Mouse (Mus musculus): ENCODE measurements at regions not wholly inside any gene's neighbourhood (a gene's known extent, or its start where the extent isn't known, plus 50 kb on each side); places are given as distances from the start of the nearest gene placed in this dataset.

DNA sequence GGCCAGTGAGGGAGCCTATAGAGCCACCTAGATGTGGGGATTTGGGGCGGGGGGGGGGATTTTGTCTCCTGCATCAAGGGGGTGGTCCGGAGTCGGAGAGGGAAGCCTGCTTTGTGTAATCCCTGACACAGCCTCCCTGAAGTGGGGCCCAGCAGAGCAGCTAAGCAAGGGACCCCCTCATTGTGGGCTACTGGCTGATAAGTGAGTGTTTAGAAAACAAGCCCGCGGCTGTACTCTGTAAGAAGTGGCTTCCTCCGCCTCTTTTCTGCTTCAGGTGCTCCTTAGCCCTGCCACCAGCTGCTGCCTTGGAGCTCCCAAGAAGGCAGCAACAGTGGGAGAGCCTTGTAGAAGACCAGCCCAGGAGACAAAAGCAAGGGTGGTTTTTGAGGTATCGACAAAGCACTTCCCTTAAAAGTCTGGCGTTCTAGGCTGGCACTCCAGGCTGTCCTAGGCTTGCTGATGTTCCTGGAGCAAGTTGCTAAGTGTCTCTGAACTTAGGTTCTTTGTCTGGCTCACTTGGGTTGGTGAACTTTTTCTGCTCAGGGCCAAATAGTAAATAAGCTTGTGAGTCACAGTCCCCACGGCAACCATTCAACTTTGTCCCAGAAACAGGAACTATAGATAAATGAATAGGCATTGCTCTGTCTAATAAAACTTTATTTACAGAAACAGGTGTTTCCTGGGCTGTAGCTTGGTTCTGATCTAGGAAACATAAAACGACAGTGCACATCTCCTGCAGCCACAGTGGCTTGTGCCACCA, 94.3 kb upstream of the Med13l start:
- no peak for ATAC-seq (ENCODE audit: insufficient number of reproducible peaks, insufficient read depth, low FRiP score, low read depth)
- Histone ChIP-seq H3K27ac (replicated peaks in 1 of 2; ENCODE audit: control insufficient read depth in 1 of 2, insufficient read depth in 1 of 2, low read depth in 2 of 2, low read length in 2 of 2) (peak overlapping the region in 1 of 2 experiments; percentile 12; a peak in 1 of 4 replicates), H3K4me1 (ENCODE audit: control insufficient read depth in 2 of 2, insufficient read depth in 2 of 2, low read length in 2 of 2) (peaks cover 12 to 20% of the 10 kb centered on the region in 2 experiments), H3K27me3 (ENCODE audit: control insufficient read depth, insufficient read depth, low read length) (no peaks in the 10 kb centered on the region), H3K4me2 (ENCODE audit: low read length) (peak overlapping the region; percentile 68), H3K4me3 (ENCODE audit: control insufficient read depth in 1 of 2, insufficient read depth in 1 of 2, low read depth in 1 of 2, low read length in 2 of 2) (peak overlapping the region in 1 of 2 experiments; percentile 31; a peak in 2 of 4 replicates), H3K9me3 (ENCODE audit: control insufficient read depth, low read length) (no peaks in the 10 kb centered on the region), H3K9ac (ENCODE audit: low read length) (peak overlapping the region; percentile 61), H3K36me3 (ENCODE audit: control insufficient read depth, insufficient read depth, low read length) (no peaks in the 10 kb centered on the region)
- WGBS, result 14% methylated on average over 10 of the region's 10 CpGs

DNA sequence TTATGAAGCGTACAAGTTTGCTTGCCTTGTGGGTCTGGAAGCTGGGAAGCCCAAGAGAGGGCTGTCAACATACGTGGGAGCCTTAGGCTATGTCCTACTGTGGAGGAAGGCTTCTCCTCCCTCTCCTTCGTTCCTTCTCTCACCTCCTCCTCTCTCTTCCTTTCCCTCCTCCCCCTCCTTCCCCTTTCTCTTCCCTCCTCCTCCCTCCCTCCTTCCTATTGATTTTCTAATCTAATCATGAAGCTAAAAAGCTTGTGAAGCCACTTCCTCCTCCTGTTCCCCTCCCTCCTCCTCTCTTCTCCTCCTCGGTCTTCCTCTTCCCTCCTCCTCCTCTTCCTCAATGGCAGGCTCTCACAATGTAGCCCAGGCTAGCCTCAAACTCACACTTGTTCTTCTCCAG, 91.7 kb upstream of the Med13l start:
- no peaks in the 10 kb centered on the region for H3K9me3 ChIP-seq (ENCODE audit: control insufficient read depth, low read length)
- H3K4me1 ChIP-seq (ENCODE audit: control insufficient read depth in 2 of 2, insufficient read depth in 2 of 2, low read length in 2 of 2), result peaks cover 22 to 38% of the 10 kb centered on the region in 2 experiments
- ATAC-seq (ENCODE audit: insufficient number of reproducible peaks, insufficient read depth, low FRiP score, low read depth), result no peak
- no peak overlapping the region for H3K4me2 ChIP-seq (ENCODE audit: low read length)
- WGBS, result 39% methylated on average over 4 of the region's 4 CpGs
- H3K27ac ChIP-seq (replicated peaks in 1 of 2; ENCODE audit: control insufficient read depth in 1 of 2, insufficient read depth in 1 of 2, low read depth in 2 of 2, low read length in 2 of 2), result no peak overlapping the region
- H3K36me3 ChIP-seq (ENCODE audit: control insufficient read depth, insufficient read depth, low read length), result no peaks in the 10 kb centered on the region
- no peaks in the 10 kb centered on the region for H3K27me3 ChIP-seq (ENCODE audit: control insufficient read depth, insufficient read depth, low read length)
- H3K4me3 ChIP-seq (ENCODE audit: control insufficient read depth in 1 of 2, insufficient read depth in 1 of 2, low read depth in 1 of 2, low read length in 2 of 2), result no peak overlapping the region
- no peak overlapping the region for H3K9ac ChIP-seq (ENCODE audit: low read length)

DNA sequence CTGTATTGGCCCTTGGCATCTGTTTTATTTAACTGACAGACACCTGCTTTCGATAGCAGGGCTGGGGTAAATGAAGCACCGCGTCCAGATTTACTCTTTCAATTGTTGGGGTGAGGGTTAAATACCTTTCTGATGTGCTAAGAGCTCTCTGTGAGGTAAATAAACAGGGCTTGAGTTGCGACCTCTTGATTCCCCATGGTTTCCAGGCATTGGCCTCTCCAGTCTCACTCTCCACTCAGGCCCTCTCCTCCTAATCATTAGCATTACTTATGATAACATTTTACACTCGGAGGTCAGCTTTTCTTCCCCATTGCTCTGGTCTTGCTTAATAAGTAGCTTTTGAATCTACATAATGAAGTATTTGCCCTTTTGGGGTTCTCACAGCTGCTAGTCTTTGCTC, 88.9 kb upstream of the Med13l start:
- Histone ChIP-seq H3K9me3 (ENCODE audit: control insufficient read depth, low read length) (no peaks in the 10 kb centered on the region), H3K4me3 (ENCODE audit: control insufficient read depth in 1 of 2, insufficient read depth in 1 of 2, low read depth in 1 of 2, low read length in 2 of 2) (no peak overlapping the region), H3K4me2 (ENCODE audit: low read length) (no peak overlapping the region), H3K4me1 (ENCODE audit: control insufficient read depth in 2 of 2, insufficient read depth in 2 of 2, low read length in 2 of 2) (peaks cover 15 to 23% of the 10 kb centered on the region in 2 experiments), H3K9ac (ENCODE audit: low read length) (no peak overlapping the region), H3K36me3 (ENCODE audit: control insufficient read depth, insufficient read depth, low read length) (no peaks in the 10 kb centered on the region), H3K27ac (replicated peaks in 1 of 2; ENCODE audit: control insufficient read depth in 1 of 2, insufficient read depth in 1 of 2, low read depth in 2 of 2, low read length in 2 of 2) (no peak overlapping the region), H3K27me3 (ENCODE audit: control insufficient read depth, insufficient read depth, low read length) (no peaks in the 10 kb centered on the region)
- no peak for ATAC-seq (ENCODE audit: insufficient number of reproducible peaks, insufficient read depth, low FRiP score, low read depth)
- WGBS, result 28% methylated on average over 5 of the region's 5 CpGs

DNA sequence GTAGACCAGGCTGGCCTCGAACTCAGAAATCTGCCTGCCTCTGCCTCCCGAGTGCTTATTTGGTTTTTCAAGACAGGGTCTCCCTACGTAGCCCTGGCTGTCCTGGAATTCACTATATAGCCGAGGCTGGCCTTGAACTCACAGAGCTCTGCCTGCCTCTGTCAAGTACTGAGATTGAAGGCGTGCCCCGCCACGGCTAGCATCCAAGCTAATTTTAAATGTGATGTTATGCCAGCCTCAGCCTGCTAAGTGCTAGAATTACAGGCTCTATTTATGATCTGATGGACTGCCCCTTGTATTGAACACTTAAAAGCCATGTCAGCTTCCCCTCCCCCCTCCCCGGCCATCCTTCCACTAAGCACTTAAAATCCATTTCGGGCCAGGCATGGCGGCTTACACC, 88.2 kb upstream of the Med13l start:
- WGBS, result 75% methylated on average over 10 of the region's 10 CpGs
- Histone ChIP-seq H3K4me2 (ENCODE audit: low read length) (no peak overlapping the region), H3K36me3 (ENCODE audit: control insufficient read depth, insufficient read depth, low read length) (no peaks in the 10 kb centered on the region), H3K9me3 (ENCODE audit: control insufficient read depth, low read length) (no peaks in the 10 kb centered on the region), H3K27me3 (ENCODE audit: control insufficient read depth, insufficient read depth, low read length) (no peaks in the 10 kb centered on the region), H3K27ac (replicated peaks in 1 of 2; ENCODE audit: control insufficient read depth in 1 of 2, insufficient read depth in 1 of 2, low read depth in 2 of 2, low read length in 2 of 2) (no peak overlapping the region), H3K4me1 (ENCODE audit: control insufficient read depth in 2 of 2, insufficient read depth in 2 of 2, low read length in 2 of 2) (peaks cover 22 to 29% of the 10 kb centered on the region in 2 experiments), H3K4me3 (ENCODE audit: control insufficient read depth in 1 of 2, insufficient read depth in 1 of 2, low read depth in 1 of 2, low read length in 2 of 2) (no peak overlapping the region), H3K9ac (ENCODE audit: low read length) (no peak overlapping the region)
- ATAC-seq (ENCODE audit: insufficient number of reproducible peaks, insufficient read depth, low FRiP score, low read depth), result no peak

DNA sequence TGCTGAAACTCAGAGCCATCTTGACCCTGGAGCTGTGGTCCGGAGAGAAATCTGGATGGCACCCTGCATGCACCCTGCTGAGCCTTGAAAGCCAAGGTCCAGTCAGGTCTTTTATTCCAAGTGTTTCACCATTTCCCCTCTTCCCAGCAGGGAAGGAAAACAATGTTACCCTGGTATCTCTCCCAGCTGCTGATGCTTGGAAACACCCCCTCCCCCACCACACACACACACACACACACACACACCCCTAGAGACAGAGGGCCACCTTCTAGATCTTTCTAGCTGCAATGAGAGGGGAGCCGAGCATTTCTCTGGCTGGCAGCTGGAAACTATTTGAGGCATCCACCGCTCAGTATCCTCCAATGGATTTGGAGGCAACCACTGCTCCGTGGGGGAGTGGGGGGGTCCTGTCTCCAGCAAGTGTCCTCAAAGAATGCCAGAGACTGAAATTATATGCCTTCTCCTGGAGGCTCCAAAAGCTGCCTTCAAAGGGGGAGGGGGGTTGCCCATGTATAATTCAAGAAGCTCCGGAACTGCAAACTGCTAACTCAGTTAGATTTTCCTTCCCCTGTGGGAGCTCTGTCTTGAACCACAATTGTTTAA, 87.2 kb upstream of the Med13l start:
- no peaks in the 10 kb centered on the region for H3K36me3 ChIP-seq (ENCODE audit: control insufficient read depth, insufficient read depth, low read length)
- WGBS, result 24% methylated on average over 5 of the region's 5 CpGs
- H3K27ac ChIP-seq (replicated peaks in 1 of 2; ENCODE audit: control insufficient read depth in 1 of 2, insufficient read depth in 1 of 2, low read depth in 2 of 2, low read length in 2 of 2), result no peak overlapping the region
- ATAC-seq (ENCODE audit: insufficient number of reproducible peaks, insufficient read depth, low FRiP score, low read depth), result no peak
- H3K9me3 ChIP-seq (ENCODE audit: control insufficient read depth, low read length), result no peaks in the 10 kb centered on the region
- H3K4me2 ChIP-seq (ENCODE audit: low read length), result no peak overlapping the region
- no peak overlapping the region for H3K9ac ChIP-seq (ENCODE audit: low read length)
- H3K27me3 ChIP-seq (ENCODE audit: control insufficient read depth, insufficient read depth, low read length), result no peaks in the 10 kb centered on the region
- no peak overlapping the region for H3K4me3 ChIP-seq (ENCODE audit: control insufficient read depth in 1 of 2, insufficient read depth in 1 of 2, low read depth in 1 of 2, low read length in 2 of 2)
- H3K4me1 ChIP-seq (ENCODE audit: control insufficient read depth in 2 of 2, insufficient read depth in 2 of 2, low read length in 2 of 2), result peaks cover 25 to 35% of the 10 kb centered on the region in 2 experiments

DNA sequence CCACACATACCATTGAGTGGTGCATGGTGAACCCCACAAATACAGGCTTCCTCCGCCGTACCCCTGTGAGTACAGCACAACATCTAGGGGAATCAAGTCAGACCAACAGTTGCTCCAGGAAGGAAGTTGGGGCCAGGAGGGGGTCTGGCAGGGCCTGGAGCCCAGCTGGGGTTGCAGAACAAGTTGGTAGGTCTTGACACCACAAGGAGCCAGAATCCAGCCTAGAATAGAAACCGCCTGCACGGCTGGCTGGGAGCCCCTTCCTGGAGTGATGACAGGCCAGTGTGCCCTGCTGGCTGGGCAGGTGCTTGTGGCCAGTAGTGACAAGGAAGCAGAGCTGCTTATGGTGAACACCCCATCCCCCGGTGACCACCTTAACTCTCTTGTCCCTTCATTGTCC, 83.9 kb upstream of the Med13l start:
- H3K4me1 ChIP-seq (ENCODE audit: control insufficient read depth in 2 of 2, insufficient read depth in 2 of 2, low read length in 2 of 2), result peaks cover 28 to 36% of the 10 kb centered on the region in 2 experiments
- 0 out of 2 replicates have a peak, but pooled peaks have one; percentile 8 for ATAC-seq (ENCODE audit: insufficient number of reproducible peaks, insufficient read depth, low FRiP score, low read depth)
- 49% methylated on average over 5 of the region's 5 CpGs for WGBS
- no peaks in the 10 kb centered on the region for H3K27me3 ChIP-seq (ENCODE audit: control insufficient read depth, insufficient read depth, low read length)
- no peaks in the 10 kb centered on the region for H3K9me3 ChIP-seq (ENCODE audit: control insufficient read depth, low read length)
- H3K4me3 ChIP-seq (ENCODE audit: control insufficient read depth in 1 of 2, insufficient read depth in 1 of 2, low read depth in 1 of 2, low read length in 2 of 2), result no peak overlapping the region
- 0 out of 2 replicates have a peak overlapping the region, but pooled peaks have one; percentile 21 for H3K9ac ChIP-seq (ENCODE audit: low read length)
- H3K36me3 ChIP-seq (ENCODE audit: control insufficient read depth, insufficient read depth, low read length), result no peaks in the 10 kb centered on the region
- H3K4me2 ChIP-seq (ENCODE audit: low read length), result no peak overlapping the region; the same call in 1 of the 2 replicates
- no peak overlapping the region; a peak in 1 of 4 replicates for H3K27ac ChIP-seq (replicated peaks in 1 of 2; ENCODE audit: control insufficient read depth in 1 of 2, insufficient read depth in 1 of 2, low read depth in 2 of 2, low read length in 2 of 2)

DNA sequence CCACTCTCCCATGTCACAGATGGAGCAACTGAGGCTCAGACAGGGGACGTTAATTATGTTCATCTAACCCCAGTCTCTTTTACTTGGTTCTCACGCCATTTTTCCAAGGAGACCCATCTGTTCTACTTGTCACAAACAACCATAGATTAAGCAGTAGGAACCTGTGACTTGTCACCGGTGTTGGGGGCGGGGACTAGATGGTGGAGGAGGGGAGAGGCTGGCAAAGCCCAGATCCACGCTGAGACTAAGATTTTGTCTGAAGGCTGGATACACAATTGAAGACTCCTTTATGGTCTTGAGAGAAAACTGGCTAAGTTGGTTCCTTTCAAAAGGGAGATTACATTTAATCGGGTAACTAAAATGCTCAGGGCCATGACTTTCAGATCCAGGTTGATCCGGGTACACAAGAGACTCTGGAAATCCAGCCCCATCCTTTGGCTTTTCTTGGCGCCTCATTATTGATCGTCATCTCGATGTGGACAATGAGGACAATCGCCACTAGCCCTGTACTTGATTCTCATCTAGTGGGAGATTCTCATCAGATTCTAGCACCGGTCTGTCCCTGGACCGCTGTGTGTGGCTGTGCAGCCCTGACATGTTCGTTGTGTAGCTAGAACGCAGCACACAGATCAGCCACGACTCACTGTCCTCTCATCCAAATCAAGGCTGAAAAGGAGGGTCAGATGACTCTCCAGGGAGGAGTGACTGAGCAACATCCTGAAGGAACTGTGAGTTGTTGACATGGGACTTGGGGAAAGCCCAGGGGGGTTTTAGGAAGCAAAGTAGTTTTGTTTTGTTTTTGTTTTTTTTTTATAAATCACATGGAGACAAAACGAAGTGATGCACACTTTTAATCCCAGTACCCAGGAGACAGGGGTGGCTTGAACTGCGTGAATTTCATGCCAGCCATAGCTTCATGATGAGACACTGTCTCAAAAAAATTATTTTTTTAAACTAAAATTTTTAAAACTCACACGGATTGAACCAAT, 83.1 kb upstream of the Med13l start:
- Histone ChIP-seq H3K4me3 (ENCODE audit: control insufficient read depth in 1 of 2, insufficient read depth in 1 of 2, low read depth in 1 of 2, low read length in 2 of 2) (peak overlapping the region in 1 of 2 experiments; percentile 34; a peak in 2 of 4 replicates), H3K4me2 (ENCODE audit: low read length) (peak overlapping the region; percentile 70), H3K27ac (replicated peaks in 1 of 2; ENCODE audit: control insufficient read depth in 1 of 2, insufficient read depth in 1 of 2, low read depth in 2 of 2, low read length in 2 of 2) (0 out of 4 replicates have a peak overlapping the region, but pooled peaks of 1 of the 2 experiments have one; percentile 33), H3K4me1 (ENCODE audit: control insufficient read depth in 2 of 2, insufficient read depth in 2 of 2, low read length in 2 of 2) (peaks cover 28 to 32% of the 10 kb centered on the region in 2 experiments), H3K27me3 (ENCODE audit: control insufficient read depth, insufficient read depth, low read length) (no peaks in the 10 kb centered on the region), H3K9ac (ENCODE audit: low read length) (peak overlapping the region; percentile 61), H3K36me3 (ENCODE audit: control insufficient read depth, insufficient read depth, low read length) (no peaks in the 10 kb centered on the region), H3K9me3 (ENCODE audit: control insufficient read depth, low read length) (no peaks in the 10 kb centered on the region)
- ATAC-seq (ENCODE audit: insufficient number of reproducible peaks, insufficient read depth, low FRiP score, low read depth), result no peak
- WGBS, result 43% methylated on average over 19 of the region's 19 CpGs
